Mouse (Mus musculus) heart, embryonic 16.5 days (tissue): Measurements from ENCODE around the gene Pdhx. TPM values are rescaled to one million over a fixed set of nuclear protein-coding genes. Genes with fewer than 3 reads are reported as not detected.
A peak's percentile ranks its signal among the peaks of the same experiment; 100 is the strongest.

Source experiments
- ATAC-seq: fragments of 200-750 bp; cut with Nextera tagmentation; replicated peaks from 2 replicates; pipeline ENCODE4 v1.8.0; 2017; ENCODE audit warnings: moderate number of reproducible peaks; ENCODE audit not compliant: insufficient read depth, low FRiP score; ENCODE audit errors: extremely low read depth
- H3K27ac ChIP-seq: fragments of 300-500 bp; sonication (generic); 2 replicates; pipeline ENCODE4 v1.5.1; 2014; ENCODE audit warnings: mild to moderate bottlenecking, low read length, control low read depth, moderate library complexity
- H3K27me3 ChIP-seq: fragments of 300-500 bp; sonication (generic); 2 replicates; pipeline ENCODE4 v1.6.1; 2014; ENCODE audit warnings: low read length, mixed read lengths; ENCODE audit not compliant: control insufficient read depth, insufficient read depth
- H3K36me3 ChIP-seq: fragments of 300-500 bp; sonication (generic); 2 replicates; pipeline ENCODE4 v1.6.1; 2014; ENCODE audit not compliant: control insufficient read depth, insufficient read depth
- H3K4me1 ChIP-seq: fragments of 300-500 bp; sonication (generic); 2 replicates; pipeline ENCODE4 v1.6.1; 2014; ENCODE audit warnings: low read length, mixed read lengths; ENCODE audit not compliant: control insufficient read depth, insufficient read depth
- H3K4me2 ChIP-seq: fragments of 300-500 bp; sonication (generic); 2 replicates; pipeline ENCODE4 v1.6.1; 2014; ENCODE audit warnings: low read depth, mild to moderate bottlenecking, control low read depth, low read length
- H3K4me3 ChIP-seq: fragments of 300-500 bp; sonication (generic); 2 replicates; pipeline ENCODE4 v1.5.1; 2014; ENCODE audit warnings: mild to moderate bottlenecking, control low read depth, low read length
- H3K9ac ChIP-seq: fragments of 300-500 bp; sonication (generic); 2 replicates; pipeline ENCODE4 v1.6.1; 2014; ENCODE audit warnings: low read length, control low read depth
- H3K9me3 ChIP-seq: fragments of 300-500 bp; sonication (generic); replicated peaks from 2 replicates; pipeline ENCODE4 v1.6.1; 2016; ENCODE audit warnings: low read length; ENCODE audit not compliant: control insufficient read depth
- WGBS: fragments of 180-500 bp; shearing (Covaris S2); extraction: QIAGEN DNeasy Blood & Tissue Kit; methylation state at CpG from one replicate; pipeline ENCODE4 v1.1.7; 2014; 5-methylcytosine and 5-hydroxymethylcytosine counted together
- polyA plus RNA-seq: library from polyadenylated mRNA; unstranded; fragments of >200 nt; fragmentation: Nextera tagmentation; extraction: Ambion mirVana; gene quantifications from 2 replicates; pipeline ENCODE4 v1.2.1, GENCODE M21; 2015

Pdhx gene
- polyA plus RNA-seq, 1 experiment from 2014 or later: 69.3 TPM

GRCm38 (mm10) chr2:103088099-103088498, 14.8 kb upstream of the Pdhx start:
- Histone ChIP-seq H3K27ac (no peak overlapping the region), H3K36me3 (peaks cover 12% of the 10 kb centered on the region), H3K9ac (no peak overlapping the region), H3K4me3 (no peak overlapping the region), H3K27me3 (no peaks in the 10 kb centered on the region), H3K4me2 (no peak overlapping the region), H3K4me1 (no peaks in the 10 kb centered on the region), H3K9me3 (no peaks in the 10 kb centered on the region; the same call in 1 of the 2 replicates)
- WGBS: 94% methylated on average over 4 of the region's 4 CpGs
- no peak for ATAC-seq

GRCm38 (mm10) chr2:103086432-103086831, 13.1 kb upstream of the Pdhx start:
- H3K4me2 ChIP-seq: no peak overlapping the region
- H3K4me1 ChIP-seq: 0 out of 2 replicates have a peak, but pooled peaks cover 3% of the 10 kb centered on the region
- H3K4me3 ChIP-seq: no peak overlapping the region
- no peak overlapping the region for H3K27ac ChIP-seq
- no peaks in the 10 kb centered on the region; the same call in 1 of the 2 replicates for H3K9me3 ChIP-seq
- H3K36me3 ChIP-seq: peaks cover 10% of the 10 kb centered on the region
- 3% methylated on average over 1 of the region's 1 CpGs for WGBS
- no peak for ATAC-seq
- no peak overlapping the region for H3K9ac ChIP-seq
- H3K27me3 ChIP-seq: no peaks in the 10 kb centered on the region

GRCm38 (mm10) chr2:103085633-103086032, 12.3 kb upstream of the Pdhx start:
- ATAC-seq: peak; percentile 75
- 51% methylated on average over 10 of the region's 10 CpGs for WGBS
- Histone ChIP-seq H3K4me1 (0 out of 2 replicates have a peak, but pooled peaks cover 3% of the 10 kb centered on the region), H3K36me3 (peaks cover 10% of the 10 kb centered on the region), H3K27ac (no peak overlapping the region), H3K9ac (no peak overlapping the region), H3K4me3 (no peak overlapping the region), H3K27me3 (no peaks in the 10 kb centered on the region), H3K9me3 (no peaks in the 10 kb centered on the region; the same call in 1 of the 2 replicates), H3K4me2 (no peak overlapping the region)

GRCm38 (mm10) chr2:103084451-103084850, 11.1 kb upstream of the Pdhx start:
- no peak overlapping the region for H3K27ac ChIP-seq
- H3K4me3 ChIP-seq: no peak overlapping the region
- H3K36me3 ChIP-seq: peaks cover 10% of the 10 kb centered on the region
- no peaks in the 10 kb centered on the region; the same call in 1 of the 2 replicates for H3K9me3 ChIP-seq
- no peaks in the 10 kb centered on the region for H3K27me3 ChIP-seq
- H3K9ac ChIP-seq: no peak overlapping the region
- H3K4me2 ChIP-seq: no peak overlapping the region
- H3K4me1 ChIP-seq: 0 out of 2 replicates have a peak, but pooled peaks cover 3% of the 10 kb centered on the region
- WGBS: 51% methylated on average over 5 of the region's 5 CpGs
- no peak for ATAC-seq

- Histone ChIP-seq H3K27ac (no peak overlapping the region), H3K4me1 (0 out of 2 replicates have a peak, but pooled peaks cover 3% of the 10 kb centered on the region), H3K4me2 (no peak overlapping the region), H3K36me3 (no peaks in the 10 kb centered on the region), H3K4me3 (no peak overlapping the region), H3K9me3 (no peaks in the 10 kb centered on the region), H3K27me3 (no peaks in the 10 kb centered on the region), H3K9ac (no peak overlapping the region)
- WGBS: 50% methylated on average over 7 of the region's 7 CpGs
- no peak for ATAC-seq
Measured at GRCm38 (mm10) chr2:103082853-103083252, 9.5 kb upstream of the Pdhx start.

- Histone ChIP-seq H3K9me3 (no peaks in the 10 kb centered on the region), H3K4me2 (no peak overlapping the region), H3K27ac (no peak overlapping the region), H3K36me3 (no peaks in the 10 kb centered on the region), H3K4me1 (0 out of 2 replicates have a peak, but pooled peaks cover 3% of the 10 kb centered on the region), H3K27me3 (no peaks in the 10 kb centered on the region), H3K4me3 (no peak overlapping the region), H3K9ac (no peak overlapping the region)
- ATAC-seq: no peak
- 56% methylated on average over 5 of the region's 5 CpGs for WGBS
Measured at GRCm38 (mm10) chr2:103081706-103082105, 8.4 kb upstream of the Pdhx start.

- Histone ChIP-seq H3K9ac (no peak overlapping the region), H3K27ac (no peak overlapping the region), H3K27me3 (no peaks in the 10 kb centered on the region), H3K9me3 (no peaks in the 10 kb centered on the region), H3K4me1 (0 out of 2 replicates have a peak, but pooled peaks cover 3% of the 10 kb centered on the region), H3K4me3 (no peak overlapping the region), H3K36me3 (no peaks in the 10 kb centered on the region), H3K4me2 (no peak overlapping the region)
- 61% methylated on average over 6 of the region's 6 CpGs for WGBS
- no peak for ATAC-seq
Measured at GRCm38 (mm10) chr2:103081117-103081516, 7.8 kb upstream of the Pdhx start.

- Histone ChIP-seq H3K4me2 (no peak overlapping the region), H3K9ac (no peak overlapping the region; the same call in 1 of the 2 replicates), H3K4me1 (peaks cover 28% of the 10 kb centered on the region), H3K4me3 (no peak overlapping the region), H3K27ac (no peak overlapping the region), H3K27me3 (no peaks in the 10 kb centered on the region), H3K36me3 (no peaks in the 10 kb centered on the region), H3K9me3 (no peaks in the 10 kb centered on the region)
- 42% methylated on average over 3 of the region's 3 CpGs for WGBS
- no peak for ATAC-seq
Measured at GRCm38 (mm10) chr2:103070586-103070985, 2.7 kb downstream of the Pdhx start.

GRCm38 (mm10) chr2:103069752-103070405, 3.4 kb downstream of the Pdhx start:
- no peak for ATAC-seq
- Histone ChIP-seq H3K27ac (no peak overlapping the region), H3K9ac (no peak overlapping the region), H3K4me1 (peaks cover 28% of the 10 kb centered on the region), H3K4me3 (no peak overlapping the region), H3K27me3 (no peaks in the 10 kb centered on the region), H3K9me3 (no peaks in the 10 kb centered on the region), H3K36me3 (no peaks in the 10 kb centered on the region), H3K4me2 (no peak overlapping the region)
- 90% methylated on average over 5 of the region's 5 CpGs for WGBS
